Mouse (Mus musculus): ENCODE measurements around the gene Chil1. TPM values are rescaled to one million over a fixed set of nuclear protein-coding genes. Genes with fewer than 3 reads are reported as not detected.

The Chil1 gene
- polyA plus RNA-seq, 1 experiment = 0.56 TPM

DNA sequence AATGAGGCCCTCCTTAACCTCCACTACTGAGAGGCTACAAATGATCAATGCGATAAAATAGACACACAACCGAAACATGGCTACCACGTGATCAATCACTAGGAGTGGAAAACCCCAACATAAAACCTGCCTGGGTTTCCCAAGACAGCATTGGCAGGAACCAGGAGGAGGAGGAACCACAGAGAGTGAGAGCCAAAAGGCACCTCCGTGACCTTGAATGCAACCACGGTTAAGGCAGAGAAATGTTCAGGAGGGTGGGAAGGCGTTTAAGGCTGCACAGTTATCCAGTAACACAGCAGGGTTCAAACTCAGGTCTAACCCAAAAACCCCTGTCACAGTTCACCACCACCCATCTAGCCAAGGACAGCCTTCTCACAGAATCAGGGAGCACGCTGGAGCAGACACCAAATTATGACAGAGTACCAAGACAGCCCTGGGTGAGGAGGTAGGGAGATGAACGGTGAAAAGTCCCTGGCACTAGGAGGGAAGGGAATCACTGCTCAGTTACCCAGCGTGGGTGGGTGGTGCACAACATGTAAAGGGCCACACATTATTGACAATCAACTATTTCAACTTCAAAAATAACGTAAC is 48.8 kb downstream of the Chil1 start:
- no peak overlapping the region for H3K4me3 ChIP-seq (ENCODE audit: insufficient read depth, low read depth, low read length)
- no peaks in the 10 kb centered on the region for H3K36me3 ChIP-seq (ENCODE audit: control insufficient read depth, insufficient read depth, low read length)
- TF ChIP-seq POLR2A (IDR thresholded peaks at IDR 0.05; ENCODE audit: low read depth, low read length) (no peak), CTCF (conservative IDR thresholded peaks at IDR 0.05; ENCODE audit: insufficient read depth, insufficient read length, low read depth, low read length) (no peak)
- no peaks in the 10 kb centered on the region for H3K27me3 ChIP-seq (replicated peaks; ENCODE audit: control insufficient read depth, insufficient read depth, low read length)
- no peak overlapping the region for H3K27ac ChIP-seq (ENCODE audit: insufficient read depth, low read depth, low read length)
- DNase-seq = no peak
- H3K4me1 ChIP-seq (ENCODE audit: control insufficient read depth, insufficient read depth, low read length) = peaks cover 2% of the 10 kb centered on the region; the same call in 1 of the 2 replicates
- 73% methylated on average over 10 of the region's 10 CpGs for WGBS

DNA sequence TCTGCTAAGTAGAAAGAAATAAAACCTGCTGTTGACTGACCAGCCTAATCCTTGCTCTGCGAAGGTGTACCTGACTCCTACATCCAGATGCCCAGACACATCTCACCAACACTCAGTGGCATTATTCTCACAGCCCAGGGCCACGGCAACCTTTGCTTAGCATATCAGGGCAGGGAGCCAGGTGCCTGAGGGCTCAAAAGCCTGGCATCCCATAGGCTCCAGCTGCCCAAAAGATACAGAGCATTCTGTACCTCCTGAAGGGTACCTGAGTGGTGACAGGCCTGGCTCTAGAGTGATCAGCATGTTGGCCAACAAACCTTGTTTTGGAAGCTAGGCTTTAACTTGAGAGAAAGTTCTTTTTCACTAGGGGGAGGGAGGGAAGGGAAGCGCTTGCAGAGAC is 49.3 kb downstream of the Chil1 start:
- Histone ChIP-seq H3K27me3 (replicated peaks; ENCODE audit: control insufficient read depth, insufficient read depth, low read length) (no peaks in the 10 kb centered on the region), H3K4me3 (ENCODE audit: insufficient read depth, low read depth, low read length) (no peak overlapping the region), H3K27ac (ENCODE audit: insufficient read depth, low read depth, low read length) (no peak overlapping the region), H3K4me1 (ENCODE audit: control insufficient read depth, insufficient read depth, low read length) (peaks cover 2% of the 10 kb centered on the region; the same call in 1 of the 2 replicates), H3K36me3 (ENCODE audit: control insufficient read depth, insufficient read depth, low read length) (no peaks in the 10 kb centered on the region)
- DNase-seq = no peak
- WGBS = 76% methylated on average over 3 of the region's 3 CpGs
- TF ChIP-seq POLR2A (IDR thresholded peaks at IDR 0.05; ENCODE audit: low read depth, low read length) (no peak), CTCF (conservative IDR thresholded peaks at IDR 0.05; ENCODE audit: insufficient read depth, insufficient read length, low read depth, low read length) (no peak)

DNA sequence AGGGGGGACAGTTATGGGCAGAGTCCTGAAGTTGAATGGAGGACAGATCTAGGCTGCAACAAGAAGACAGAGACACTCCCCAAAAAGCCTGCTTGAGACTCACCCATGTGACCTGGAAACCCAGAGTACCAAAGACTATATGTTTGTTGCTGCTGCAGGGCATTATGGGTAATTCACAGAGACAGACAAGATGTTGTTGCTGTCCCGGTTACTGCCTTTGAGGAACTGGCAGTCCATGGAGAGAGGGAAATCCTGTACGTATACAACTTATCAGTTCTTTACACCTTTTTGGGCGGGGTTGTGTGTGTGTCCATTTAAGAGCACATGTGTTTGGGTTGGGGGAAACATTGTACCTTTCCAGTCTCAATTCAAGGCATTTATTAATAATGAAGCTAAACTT is 49.7 kb downstream of the Chil1 start:
- H3K27me3 ChIP-seq (replicated peaks; ENCODE audit: control insufficient read depth, insufficient read depth, low read length) = no peaks in the 10 kb centered on the region
- 87% methylated on average over 3 of the region's 3 CpGs for WGBS
- H3K4me3 ChIP-seq (ENCODE audit: insufficient read depth, low read depth, low read length) = no peak overlapping the region
- TF ChIP-seq CTCF (conservative IDR thresholded peaks at IDR 0.05; ENCODE audit: insufficient read depth, insufficient read length, low read depth, low read length) (no peak), POLR2A (IDR thresholded peaks at IDR 0.05; ENCODE audit: low read depth, low read length) (no peak)
- peaks cover 2% of the 10 kb centered on the region; the same call in 1 of the 2 replicates for H3K4me1 ChIP-seq (ENCODE audit: control insufficient read depth, insufficient read depth, low read length)
- H3K27ac ChIP-seq (ENCODE audit: insufficient read depth, low read depth, low read length) = no peak overlapping the region
- H3K36me3 ChIP-seq (ENCODE audit: control insufficient read depth, insufficient read depth, low read length) = no peaks in the 10 kb centered on the region
- no peak for DNase-seq

DNA sequence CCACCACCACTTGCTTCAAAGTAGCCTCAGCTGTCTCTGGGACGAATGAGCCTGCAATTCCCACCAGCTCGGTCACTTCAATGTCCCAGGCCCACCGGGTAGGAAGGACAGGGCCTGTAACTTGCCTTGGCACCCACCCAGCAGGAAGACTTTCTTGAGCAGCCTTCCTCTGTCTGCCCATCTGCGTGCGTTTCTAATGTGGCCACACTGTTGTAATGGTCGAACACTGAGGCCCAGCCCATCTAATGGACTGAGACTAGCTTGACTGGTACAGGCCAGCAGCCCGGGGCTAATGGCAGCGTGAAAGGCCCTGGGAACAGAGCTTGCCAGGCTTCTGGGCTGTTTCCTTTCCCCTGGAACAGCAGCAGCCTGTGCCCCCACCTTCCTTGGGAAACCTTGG is 50.4 kb downstream of the Chil1 start:
- Histone ChIP-seq H3K27me3 (replicated peaks; ENCODE audit: control insufficient read depth, insufficient read depth, low read length) (no peaks in the 10 kb centered on the region), H3K36me3 (ENCODE audit: control insufficient read depth, insufficient read depth, low read length) (no peaks in the 10 kb centered on the region), H3K4me3 (ENCODE audit: insufficient read depth, low read depth, low read length) (no peak overlapping the region), H3K4me1 (ENCODE audit: control insufficient read depth, insufficient read depth, low read length) (peaks cover 6% of the 10 kb centered on the region; the same call in 1 of the 2 replicates), H3K27ac (ENCODE audit: insufficient read depth, low read depth, low read length) (peak overlapping the region; percentile 51; the same call in 1 of the 2 replicates)
- DNase-seq = no peak
- WGBS = 53% methylated on average over 8 of the region's 8 CpGs
- TF ChIP-seq CTCF (conservative IDR thresholded peaks at IDR 0.05; ENCODE audit: insufficient read depth, insufficient read length, low read depth, low read length) = no peak
- no peak for TF ChIP-seq POLR2A (IDR thresholded peaks at IDR 0.05; ENCODE audit: low read depth, low read length)

DNA sequence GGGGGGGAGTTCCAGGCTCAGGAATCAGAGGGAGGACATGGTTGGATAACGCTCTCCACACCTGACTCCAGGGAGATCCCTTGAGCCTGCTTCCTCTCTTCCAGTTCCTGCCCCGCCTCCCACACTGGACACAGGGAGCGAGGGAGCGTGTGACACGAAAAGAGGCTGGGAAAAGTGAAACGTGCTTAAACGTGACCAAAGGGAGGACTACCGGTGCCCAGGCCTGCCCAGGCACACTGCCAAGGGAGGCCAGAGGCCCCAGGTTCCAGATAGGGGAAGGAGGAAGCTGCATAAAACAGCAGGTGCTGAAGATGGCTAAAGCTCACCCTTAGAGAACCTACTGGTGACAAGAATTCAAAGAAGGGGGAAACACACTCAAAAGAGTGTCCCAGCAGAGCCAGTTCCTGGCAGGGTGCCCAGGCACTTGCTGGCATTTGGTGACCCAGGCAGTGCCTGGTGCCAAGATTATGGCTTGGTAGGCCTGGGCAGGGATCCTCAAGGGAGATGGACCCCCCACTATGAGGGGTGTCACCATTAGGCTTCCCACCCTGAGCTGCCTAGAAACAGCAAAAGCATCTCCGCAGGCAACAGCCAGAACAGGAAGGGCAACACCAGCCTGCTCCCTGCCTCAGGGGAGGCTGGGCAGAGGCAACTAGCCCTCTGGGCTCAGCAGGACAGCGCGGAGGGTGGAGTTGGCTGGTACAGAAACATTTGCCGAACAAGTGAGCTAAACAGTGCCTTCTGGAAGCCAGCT is 51.0 kb downstream of the Chil1 start:
- Histone ChIP-seq H3K27ac (ENCODE audit: insufficient read depth, low read depth, low read length) (peak overlapping the region; percentile 18), H3K27me3 (replicated peaks; ENCODE audit: control insufficient read depth, insufficient read depth, low read length) (no peaks in the 10 kb centered on the region), H3K36me3 (ENCODE audit: control insufficient read depth, insufficient read depth, low read length) (no peaks in the 10 kb centered on the region), H3K4me3 (ENCODE audit: insufficient read depth, low read depth, low read length) (peak overlapping the region; percentile 34; the same call in 1 of the 2 replicates), H3K4me1 (ENCODE audit: control insufficient read depth, insufficient read depth, low read length) (peaks cover 8% of the 10 kb centered on the region)
- WGBS = 42% methylated on average over 12 of the region's 12 CpGs
- TF ChIP-seq POLR2A (IDR thresholded peaks at IDR 0.05; ENCODE audit: low read depth, low read length) (no peak), CTCF (conservative IDR thresholded peaks at IDR 0.05; ENCODE audit: insufficient read depth, insufficient read length, low read depth, low read length) (no peak)
- peak; percentile 57 for DNase-seq

DNA sequence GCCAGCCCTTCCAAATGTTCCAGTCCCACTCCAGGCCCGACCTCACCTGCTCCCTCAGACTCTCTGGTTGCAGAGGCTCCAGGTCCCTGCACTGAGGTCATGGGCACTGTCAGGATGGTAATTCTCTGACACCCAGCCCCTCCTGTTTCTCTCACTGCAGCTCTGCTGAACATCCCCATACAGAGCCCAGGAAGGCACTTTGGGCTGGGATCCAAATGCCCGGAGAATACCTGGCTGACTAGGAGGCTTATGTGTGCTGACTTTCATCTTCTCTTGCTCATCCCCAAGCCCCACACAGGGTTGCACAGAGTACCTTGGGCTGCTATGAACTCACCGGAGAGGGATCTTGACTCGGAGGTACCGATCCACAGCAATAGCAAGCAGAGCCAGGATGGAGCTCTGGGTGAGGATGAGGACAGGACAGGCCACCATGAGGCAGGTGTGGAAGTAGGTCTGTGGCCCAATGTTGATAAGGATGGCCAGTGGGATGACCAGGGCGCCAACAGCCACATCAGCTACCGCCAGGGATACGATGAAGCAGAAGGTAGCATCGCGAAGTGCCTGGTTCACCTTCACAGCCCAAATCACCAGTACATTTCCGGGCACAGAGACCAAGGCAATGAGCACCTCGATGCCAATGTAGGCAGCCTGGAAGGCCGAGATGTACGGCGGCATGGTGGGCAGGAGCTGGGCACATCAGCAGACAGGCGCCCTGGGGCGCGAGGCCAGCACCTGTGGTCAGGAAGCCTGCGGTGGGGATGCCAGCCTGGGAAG is 51.9 kb downstream of the Chil1 start:
- H3K27ac ChIP-seq (ENCODE audit: insufficient read depth, low read depth, low read length) = peak overlapping the region; percentile 18; the same call in 1 of the 2 replicates
- no peaks in the 10 kb centered on the region for H3K27me3 ChIP-seq (replicated peaks; ENCODE audit: control insufficient read depth, insufficient read depth, low read length)
- DNase-seq = no peak
- no peak for TF ChIP-seq CTCF (conservative IDR thresholded peaks at IDR 0.05; ENCODE audit: insufficient read depth, insufficient read length, low read depth, low read length)
- no peak for TF ChIP-seq POLR2A (IDR thresholded peaks at IDR 0.05; ENCODE audit: low read depth, low read length)
- H3K4me1 ChIP-seq (ENCODE audit: control insufficient read depth, insufficient read depth, low read length) = peaks cover 8% of the 10 kb centered on the region
- peak overlapping the region; percentile 34; the same call in 1 of the 2 replicates for H3K4me3 ChIP-seq (ENCODE audit: insufficient read depth, low read depth, low read length)
- no peaks in the 10 kb centered on the region for H3K36me3 ChIP-seq (ENCODE audit: control insufficient read depth, insufficient read depth, low read length)
- WGBS = 65% methylated on average over 19 of the region's 19 CpGs
